13 mouse cellular contexts compared by ENCODE assay signal in the genomic region with DNA sequence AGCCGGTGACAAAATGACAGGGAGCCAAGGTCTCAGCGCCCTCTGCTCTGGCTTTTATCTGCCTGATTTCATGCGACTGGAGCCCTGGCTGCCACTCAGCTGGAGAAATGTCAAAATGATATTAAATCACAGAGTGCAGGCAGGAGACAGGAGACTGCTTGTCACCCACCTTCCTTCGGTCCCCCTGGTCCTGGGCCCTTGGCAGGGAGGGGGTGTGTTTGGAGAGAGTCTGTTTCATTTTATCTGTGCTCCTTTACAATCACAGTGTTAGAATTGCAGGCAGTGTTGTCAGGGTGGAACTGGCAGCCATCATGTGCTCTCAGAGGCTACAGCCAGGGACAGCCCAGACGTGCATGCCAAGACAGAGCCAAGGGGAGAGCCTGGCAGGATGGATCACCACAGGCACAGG. TPM values are rescaled to one million over a fixed set of nuclear protein-coding genes. Genes with fewer than 3 reads are reported as not detected.
A peak's percentile ranks its signal among the peaks of the same experiment; 100 is the strongest.
DNase-seq lines count a peak whose midpoint lies in the region; ATAC-seq lines count a peak whose summit lies in the region.
"Had no signal": no experiment of that assay in that cellular context is flagged by ENCODE, and none has a peak within 500 bp of the region (broad histone marks: within the 10 kb centered on the region; RNA-seq: fewer than 3 reads in every experiment).

No protein-coding gene starts in this region.

- peaks cover 5% of the 10 kb centered on the region; the same call in 1 of the 2 replicates for H3K27me3 ChIP-seq in hindbrain, embryonic 13.5 days
- no peaks in the 10 kb centered on the region for H3K27me3 ChIP-seq in hindbrain, embryonic 11.5 days (ENCODE audit: control insufficient read depth, insufficient read depth, low read length)
- no peaks in the 10 kb centered on the region for H3K27me3 ChIP-seq in midbrain, embryonic 13.5 days
- H3K27me3 ChIP-seq in intestine, embryonic 16.5 days (replicated peaks; ENCODE audit: control insufficient read depth, insufficient read depth, low read length): no peaks in the 10 kb centered on the region
- H3K27me3 ChIP-seq: limb, embryonic 12.5 days; stomach, embryonic 15.5 days had no signal

- no peaks in the 10 kb centered on the region for H3K9me3 ChIP-seq in hindbrain, embryonic 13.5 days
- H3K9me3 ChIP-seq in hindbrain, embryonic 11.5 days (ENCODE audit: control insufficient read depth, low read length): no peaks in the 10 kb centered on the region
- H3K9me3 ChIP-seq in midbrain, embryonic 13.5 days: peaks cover 5% of the 10 kb centered on the region; the same call in 1 of the 2 replicates
- H3K9me3 ChIP-seq in intestine, embryonic 16.5 days (ENCODE audit: control insufficient read depth, low read length): no peaks in the 10 kb centered on the region
- H3K9me3 ChIP-seq: stomach, embryonic 15.5 days had no signal

- WGBS in hindbrain, embryonic 13.5 days: 46% methylated on average over 5 of the region's 5 CpGs
- WGBS in hindbrain, embryonic 11.5 days: 86% methylated on average over 5 of the region's 5 CpGs
- 64% methylated on average over 5 of the region's 5 CpGs for WGBS in midbrain, embryonic 13.5 days
- 60% methylated on average over 5 of the region's 5 CpGs for WGBS in intestine, embryonic 16.5 days

- H3K36me3 ChIP-seq in hindbrain, embryonic 13.5 days: no peaks in the 10 kb centered on the region
- no peaks in the 10 kb centered on the region for H3K36me3 ChIP-seq in hindbrain, embryonic 11.5 days (ENCODE audit: control insufficient read depth, insufficient read depth, low read length)
- no peaks in the 10 kb centered on the region for H3K36me3 ChIP-seq in midbrain, embryonic 13.5 days
- no peaks in the 10 kb centered on the region for H3K36me3 ChIP-seq in intestine, embryonic 16.5 days (ENCODE audit: control insufficient read depth, insufficient read depth, low read length)
- H3K36me3 ChIP-seq: limb, embryonic 12.5 days; stomach, embryonic 15.5 days had no signal

- H3K4me2 ChIP-seq in hindbrain, embryonic 13.5 days: no peak overlapping the region
- H3K4me2 ChIP-seq in hindbrain, embryonic 11.5 days (replicated peaks; ENCODE audit: low read depth, low read length): no peak overlapping the region
- no peak overlapping the region for H3K4me2 ChIP-seq in midbrain, embryonic 13.5 days (replicated peaks)
- H3K4me2 ChIP-seq in intestine, embryonic 16.5 days (ENCODE audit: low read depth, low read length): no peak overlapping the region
- H3K4me2 ChIP-seq: limb, embryonic 12.5 days; stomach, embryonic 15.5 days had no signal

- peak; percentile 41; the same call in 1 of the 2 replicates for ATAC-seq in hindbrain, embryonic 13.5 days (ENCODE audit: low FRiP score)
- ATAC-seq in hindbrain, embryonic 11.5 days (ENCODE audit: low FRiP score): no peak
- ATAC-seq in midbrain, embryonic 13.5 days: 0 out of 2 replicates have a peak, but pooled peaks have one; percentile 47
- ATAC-seq in intestine, embryonic 16.5 days: no peak
- ATAC-seq: CD4-positive, CD25-positive, alpha-beta regulatory T cell, adult 4 months had no signal

- H3K9ac ChIP-seq in hindbrain, embryonic 13.5 days: no peak overlapping the region
- no peak overlapping the region for H3K9ac ChIP-seq in hindbrain, embryonic 11.5 days (ENCODE audit: low read depth, low read length)
- H3K9ac ChIP-seq in midbrain, embryonic 13.5 days (replicated peaks): no peak overlapping the region
- no peak overlapping the region for H3K9ac ChIP-seq in intestine, embryonic 16.5 days (ENCODE audit: low read depth, low read length)
- H3K9ac ChIP-seq: limb, embryonic 12.5 days; stomach, embryonic 15.5 days had no signal

- H3K4me1 ChIP-seq in hindbrain, embryonic 13.5 days (replicated peaks): peaks cover 21% of the 10 kb centered on the region
- H3K4me1 ChIP-seq in hindbrain, embryonic 11.5 days (replicated peaks; ENCODE audit: control insufficient read depth, insufficient read depth, low read length): no peaks in the 10 kb centered on the region
- peaks cover 18% of the 10 kb centered on the region; the same call in 1 of the 2 replicates for H3K4me1 ChIP-seq in midbrain, embryonic 13.5 days (replicated peaks)
- H3K4me1 ChIP-seq in intestine, embryonic 16.5 days (ENCODE audit: control insufficient read depth, insufficient read depth, low read length): no peaks in the 10 kb centered on the region
- H3K4me1 ChIP-seq: limb, embryonic 12.5 days; stomach, embryonic 15.5 days had no signal

- H3K4me3 ChIP-seq in hindbrain, embryonic 13.5 days: no peak overlapping the region
- no peak overlapping the region for H3K4me3 ChIP-seq in hindbrain, embryonic 11.5 days (ENCODE audit: low read depth, low read length)
- H3K4me3 ChIP-seq in midbrain, embryonic 13.5 days (replicated peaks): no peak overlapping the region
- no peak overlapping the region for H3K4me3 ChIP-seq in intestine, embryonic 16.5 days (ENCODE audit: low read length)
- H3K4me3 ChIP-seq: limb, embryonic 12.5 days; stomach, embryonic 15.5 days had no signal

- no peak for DNase-seq in hindbrain, embryonic 11.5 days (ENCODE audit: low spot score)
- peak; percentile 49 for DNase-seq in cerebellum, adult 11-12 months
- peak; percentile 63 for DNase-seq in heart, adult 8-10 months (ENCODE audit: low spot score)
- no peak for DNase-seq in lung, postnatal 25 days (ENCODE audit: low spot score)
- no peak for DNase-seq in layer of hippocampus, adult 9-11 months
- DNase-seq: kidney, postnatal 14 days; lung, postnatal 4 days had no signal

- peak overlapping the region; percentile 69 for H3K27ac ChIP-seq in hindbrain, embryonic 13.5 days
- H3K27ac ChIP-seq in hindbrain, embryonic 11.5 days (ENCODE audit: low read depth, low read length): no peak overlapping the region
- peak overlapping the region; percentile 71 for H3K27ac ChIP-seq in midbrain, embryonic 13.5 days
- no peak overlapping the region for H3K27ac ChIP-seq in intestine, embryonic 16.5 days (ENCODE audit: low read length)
- H3K27ac ChIP-seq: limb, embryonic 12.5 days; stomach, embryonic 15.5 days had no signal

RNA-seq across cellular contexts. Expression of gene Matn1, which starts 28.2 kb away (rescaled TPM):
- 0.71 and 1.9 TPM in 2 replicates for polyA plus RNA-seq in hindbrain, embryonic 13.5 days (2015; fragmentation: Nextera tagmentation; extraction: Ambion mirVana)
- 0.85 TPM in 1 of 2 replicates, not detected in the other for polyA plus RNA-seq in hindbrain, embryonic 11.5 days (2014; fragmentation: Nextera tagmentation; extraction: Ambion mirVana)
- not detected for total RNA-seq in heart, adult 8-10 months (2022)
- 0.13 TPM in 1 of 2 replicates, not detected in the other for polyA plus RNA-seq in midbrain, embryonic 13.5 days (2015; fragmentation: Nextera tagmentation; extraction: Ambion mirVana)
- not detected in 2 replicates for polyA plus RNA-seq in intestine, embryonic 16.5 days (2015; fragmentation: Nextera tagmentation; extraction: Ambion mirVana)
- polyA plus RNA-seq: CD4-positive, CD25-positive, alpha-beta regulatory T cell, adult 4 months; stomach, embryonic 15.5 days had no signal

RNA-seq across cellular contexts. Expression of gene Laptm5, which starts 59.5 kb away (rescaled TPM):
- 29.4 and 31.4 TPM in 2 replicates for polyA plus RNA-seq in hindbrain, embryonic 13.5 days (2015; fragmentation: Nextera tagmentation; extraction: Ambion mirVana)
- polyA plus RNA-seq in hindbrain, embryonic 11.5 days (2014; fragmentation: Nextera tagmentation; extraction: Ambion mirVana): 23.4 and 32.1 TPM in 2 replicates
- total RNA-seq in heart, adult 8-10 months (2022): 10 to 100 TPM in 3 of 4 experiments, 1 to 10 TPM in 1; 9.9 to 35.1 (median 12.5) TPM
- 21.8 and 23.7 TPM in 2 replicates for polyA plus RNA-seq in midbrain, embryonic 13.5 days (2015; fragmentation: Nextera tagmentation; extraction: Ambion mirVana)
- 33.1 and 38.7 TPM in 2 replicates for polyA plus RNA-seq in intestine, embryonic 16.5 days (2015; fragmentation: Nextera tagmentation; extraction: Ambion mirVana)

Comparison
In these comparisons a context has a peak if more than half of its experiments do, and no peak if none do; other contexts are left out.
1. ATAC-seq: peak in hindbrain, embryonic 13.5 days (single experiment) and midbrain, embryonic 13.5 days (single experiment); none in hindbrain, embryonic 11.5 days (single experiment) and intestine, embryonic 16.5 days (single experiment).
2. H3K27ac ChIP-seq: peak in hindbrain, embryonic 13.5 days (single experiment) and midbrain, embryonic 13.5 days (single experiment); none in hindbrain, embryonic 11.5 days (single experiment) and intestine, embryonic 16.5 days (single experiment).
3. DNase-seq: peak in cerebellum, adult 11-12 months (single experiment) and heart, adult 8-10 months (single experiment); none in hindbrain, embryonic 11.5 days (single experiment), lung, postnatal 25 days (single experiment) and layer of hippocampus, adult 9-11 months (single experiment).